Mouse (Mus musculus): ENCODE measurements at regions not wholly inside any gene's neighbourhood (a gene's known extent, or its start where the extent isn't known, plus 50 kb on each side); places are given as distances from the start of the nearest gene placed in this dataset.

GRCm38 (mm10) chr5:45318026-45318425 lies 132.0 kb downstream of the Qdpr start:
- DNase-seq (ENCODE audit: low spot score) (no peak), ATAC-seq (replicated peaks; ENCODE audit: low FRiP score, low TSS enrichment, low read depth) (no peak)
- Histone ChIP-seq H3K27ac (ENCODE audit: low read depth) (no peak overlapping the region), H3K4me2 (ENCODE audit: low read length) (no peak overlapping the region), H3K9ac (ENCODE audit: low read length) (no peak overlapping the region), H3K9me3 (ENCODE audit: control insufficient read depth, low read length) (no peaks in the 10 kb centered on the region), H3K4me3 (ENCODE audit: low read depth, low read length) (no peak overlapping the region), H3K36me3 (ENCODE audit: control insufficient read depth, insufficient read depth, low read length) (no peaks in the 10 kb centered on the region), H3K27me3 (replicated peaks; ENCODE audit: control insufficient read depth, insufficient read depth, low read length) (no peaks in the 10 kb centered on the region), H3K4me1 (replicated peaks; ENCODE audit: control insufficient read depth, insufficient read depth, low read length) (no peaks in the 10 kb centered on the region)
- 76% methylated on average over 2 of the region's 2 CpGs for WGBS

GRCm38 (mm10) chr5:45301120-45301519 lies 148.9 kb downstream of the Qdpr start:
- 73% methylated on average over 1 of the region's 1 CpGs for WGBS

DNA sequence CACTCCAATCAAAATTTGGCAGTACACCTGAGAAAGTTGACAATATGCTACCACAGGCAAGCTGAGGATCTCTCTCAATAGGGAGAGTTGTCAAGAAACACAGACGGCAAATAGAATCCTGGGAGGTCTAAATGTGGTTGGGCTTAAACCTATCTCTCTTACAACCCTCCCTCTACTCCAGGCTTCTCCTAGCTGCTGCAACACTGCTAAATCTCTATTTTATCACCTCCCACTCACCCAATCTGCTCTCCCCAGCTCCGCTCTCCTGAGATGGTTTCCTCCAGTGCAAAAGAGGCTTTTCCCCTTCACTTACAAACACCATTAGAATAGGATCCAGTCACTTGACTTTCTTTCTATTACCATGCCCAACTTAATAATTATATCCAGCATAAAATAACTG lies 151.2 kb downstream of the Qdpr start:
- no peaks in the 10 kb centered on the region for H3K27me3 ChIP-seq (replicated peaks; ENCODE audit: control insufficient read depth, insufficient read depth, low read length)
- no peak overlapping the region for H3K4me2 ChIP-seq (ENCODE audit: low read length)
- no peaks in the 10 kb centered on the region for H3K36me3 ChIP-seq (ENCODE audit: control insufficient read depth, insufficient read depth, low read length)
- ATAC-seq (replicated peaks; ENCODE audit: low FRiP score, low TSS enrichment, low read depth) (no peak), DNase-seq (ENCODE audit: low spot score) (no peak)
- no peak overlapping the region for H3K9ac ChIP-seq (ENCODE audit: low read length)
- 48% methylated on average over 2 of the region's 2 CpGs for WGBS
- no peaks in the 10 kb centered on the region for H3K9me3 ChIP-seq (ENCODE audit: control insufficient read depth, low read length)
- H3K4me3 ChIP-seq (ENCODE audit: low read depth, low read length): no peak overlapping the region
- no peak overlapping the region for H3K27ac ChIP-seq (ENCODE audit: low read depth)
- no peaks in the 10 kb centered on the region for H3K4me1 ChIP-seq (replicated peaks; ENCODE audit: control insufficient read depth, insufficient read depth, low read length)

More at GRCm38 (mm10) chr5:45301120-45301519, 148.9 kb downstream of the Qdpr start:
- Histone ChIP-seq H3K9me3 (ENCODE audit: control insufficient read depth, low read length) (no peaks in the 10 kb centered on the region), H3K4me3 (ENCODE audit: low read depth, low read length) (no peak overlapping the region), H3K27ac (ENCODE audit: low read depth) (no peak overlapping the region; the same call in 1 of the 2 replicates), H3K4me2 (ENCODE audit: low read length) (no peak overlapping the region), H3K27me3 (replicated peaks; ENCODE audit: control insufficient read depth, insufficient read depth, low read length) (no peaks in the 10 kb centered on the region), H3K9ac (ENCODE audit: low read length) (no peak overlapping the region), H3K4me1 (replicated peaks; ENCODE audit: control insufficient read depth, insufficient read depth, low read length) (no peaks in the 10 kb centered on the region), H3K36me3 (ENCODE audit: control insufficient read depth, insufficient read depth, low read length) (no peaks in the 10 kb centered on the region)
- no peak for ATAC-seq (replicated peaks; ENCODE audit: low FRiP score, low TSS enrichment, low read depth)
- DNase-seq (ENCODE audit: low spot score): no peak

DNA sequence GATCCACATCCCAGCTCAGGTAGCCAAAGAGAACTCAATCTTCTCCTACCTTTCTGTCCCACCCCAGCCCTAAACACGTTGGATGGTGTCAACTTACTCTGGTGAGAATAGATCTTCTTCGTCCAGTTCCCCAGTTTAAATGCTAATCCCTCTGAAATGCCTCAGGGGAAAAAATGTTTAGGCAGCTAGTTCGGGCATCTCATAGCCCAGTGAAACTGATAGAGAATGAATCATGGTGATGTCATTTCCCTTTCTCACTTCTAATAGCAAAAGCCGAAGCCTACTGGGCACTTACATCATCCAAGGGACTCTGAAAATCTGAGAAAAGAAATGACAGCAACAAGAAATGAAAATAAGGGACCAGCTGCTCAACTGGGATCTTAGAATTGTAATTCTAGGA lies 154.9 kb downstream of the Qdpr start:
- H3K4me2 ChIP-seq (ENCODE audit: low read length): no peak overlapping the region
- ATAC-seq (replicated peaks; ENCODE audit: low FRiP score, low TSS enrichment, low read depth) (no peak), DNase-seq (ENCODE audit: low spot score) (no peak)
- no peaks in the 10 kb centered on the region for H3K4me1 ChIP-seq (replicated peaks; ENCODE audit: control insufficient read depth, insufficient read depth, low read length)
- H3K27me3 ChIP-seq (replicated peaks; ENCODE audit: control insufficient read depth, insufficient read depth, low read length): no peaks in the 10 kb centered on the region
- 57% methylated on average over 4 of the region's 4 CpGs for WGBS
- H3K9me3 ChIP-seq (ENCODE audit: control insufficient read depth, low read length): no peaks in the 10 kb centered on the region
- no peak overlapping the region for H3K9ac ChIP-seq (ENCODE audit: low read length)
- no peak overlapping the region for H3K4me3 ChIP-seq (ENCODE audit: low read depth, low read length)
- no peaks in the 10 kb centered on the region for H3K36me3 ChIP-seq (ENCODE audit: control insufficient read depth, insufficient read depth, low read length)
- no peak overlapping the region for H3K27ac ChIP-seq (ENCODE audit: low read depth)

DNA sequence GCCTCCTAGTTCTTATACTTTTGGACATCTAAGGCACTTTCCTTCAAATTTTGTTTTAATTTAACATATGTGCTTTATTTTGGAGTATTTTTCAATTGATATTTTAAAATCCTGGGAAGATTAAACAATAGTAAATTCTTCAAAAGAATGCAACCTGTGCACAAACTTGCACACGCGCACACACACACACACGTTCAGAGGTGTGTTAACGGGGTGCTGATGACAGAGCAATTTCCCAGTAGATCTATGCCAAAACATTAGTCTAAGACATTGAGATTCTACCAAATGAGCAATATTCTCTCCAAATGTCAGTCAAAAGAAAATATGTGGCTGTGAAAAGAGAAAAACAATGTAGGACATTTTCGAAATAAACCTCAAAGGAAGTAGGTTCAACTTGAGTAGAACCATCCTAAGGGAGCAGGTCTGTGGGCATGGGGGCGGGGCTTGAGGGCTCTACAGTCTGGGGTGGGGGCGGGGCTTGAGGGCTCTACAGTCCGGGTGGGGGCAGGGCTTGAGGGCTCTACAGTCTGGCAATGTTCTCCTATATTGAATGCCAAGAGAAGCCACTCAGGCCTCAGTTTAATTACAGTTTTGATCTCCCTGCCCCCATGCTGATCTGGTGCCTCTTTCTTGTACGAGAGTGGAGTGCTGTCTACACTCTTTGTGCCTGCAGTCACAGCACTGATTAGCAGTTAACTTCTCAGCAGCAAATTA lies 157.0 kb downstream of the Qdpr start:
- H3K4me2 ChIP-seq (ENCODE audit: low read length): no peak overlapping the region
- H3K4me3 ChIP-seq (ENCODE audit: low read depth, low read length): no peak overlapping the region
- no peaks in the 10 kb centered on the region for H3K9me3 ChIP-seq (ENCODE audit: control insufficient read depth, low read length)
- H3K36me3 ChIP-seq (ENCODE audit: control insufficient read depth, insufficient read depth, low read length): no peaks in the 10 kb centered on the region
- DNase-seq (ENCODE audit: low spot score) (no peak), ATAC-seq (replicated peaks; ENCODE audit: low FRiP score, low TSS enrichment, low read depth) (no peak)
- no peak overlapping the region for H3K9ac ChIP-seq (ENCODE audit: low read length)
- H3K27ac ChIP-seq (ENCODE audit: low read depth): no peak overlapping the region
- no peaks in the 10 kb centered on the region for H3K27me3 ChIP-seq (replicated peaks; ENCODE audit: control insufficient read depth, insufficient read depth, low read length)
- H3K4me1 ChIP-seq (replicated peaks; ENCODE audit: control insufficient read depth, insufficient read depth, low read length): no peaks in the 10 kb centered on the region
- WGBS: 78% methylated on average over 9 of the region's 9 CpGs

DNA sequence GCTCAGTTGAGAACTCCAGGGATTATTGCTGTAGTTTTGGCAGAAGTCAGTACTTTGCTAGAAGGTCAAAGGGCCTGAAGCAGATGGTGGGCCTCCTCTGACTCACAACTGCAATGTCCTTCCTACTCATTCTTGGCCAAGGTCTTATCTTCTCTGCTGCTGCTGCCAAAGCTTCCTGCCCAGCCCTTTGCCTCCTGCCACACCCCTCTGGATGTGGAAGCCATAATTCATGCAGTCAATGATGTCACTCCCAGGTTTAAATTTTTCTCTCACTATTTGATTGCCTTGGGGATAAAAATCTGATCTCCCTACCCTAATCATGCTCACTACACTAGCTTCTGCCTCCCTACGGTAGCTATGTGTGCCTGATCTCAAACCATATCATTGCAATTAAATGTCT lies 157.7 kb downstream of the Qdpr start:
- H3K4me3 ChIP-seq (ENCODE audit: low read depth, low read length): no peak overlapping the region
- no peak overlapping the region for H3K4me2 ChIP-seq (ENCODE audit: low read length)
- no peaks in the 10 kb centered on the region for H3K27me3 ChIP-seq (replicated peaks; ENCODE audit: control insufficient read depth, insufficient read depth, low read length)
- ATAC-seq (replicated peaks; ENCODE audit: low FRiP score, low TSS enrichment, low read depth) (no peak), DNase-seq (ENCODE audit: low spot score) (no peak)
- no peaks in the 10 kb centered on the region for H3K4me1 ChIP-seq (replicated peaks; ENCODE audit: control insufficient read depth, insufficient read depth, low read length)
- 88% methylated on average over 1 of the region's 1 CpGs for WGBS
- H3K36me3 ChIP-seq (ENCODE audit: control insufficient read depth, insufficient read depth, low read length): no peaks in the 10 kb centered on the region
- H3K27ac ChIP-seq (ENCODE audit: low read depth): no peak overlapping the region
- H3K9ac ChIP-seq (ENCODE audit: low read length): no peak overlapping the region
- no peaks in the 10 kb centered on the region for H3K9me3 ChIP-seq (ENCODE audit: control insufficient read depth, low read length)

GRCm38 (mm10) chr5:45291752-45292151 lies 158.3 kb downstream of the Qdpr start:
- Histone ChIP-seq H3K36me3 (ENCODE audit: control insufficient read depth, insufficient read depth, low read length) (no peaks in the 10 kb centered on the region), H3K4me3 (ENCODE audit: low read depth, low read length) (no peak overlapping the region), H3K27ac (ENCODE audit: low read depth) (no peak overlapping the region), H3K4me1 (replicated peaks; ENCODE audit: control insufficient read depth, insufficient read depth, low read length) (no peaks in the 10 kb centered on the region), H3K9me3 (ENCODE audit: control insufficient read depth, low read length) (no peaks in the 10 kb centered on the region), H3K27me3 (replicated peaks; ENCODE audit: control insufficient read depth, insufficient read depth, low read length) (no peaks in the 10 kb centered on the region), H3K9ac (ENCODE audit: low read length) (no peak overlapping the region), H3K4me2 (ENCODE audit: low read length) (no peak overlapping the region)
- 100% methylated on average over 1 of the region's 1 CpGs for WGBS
- no peak for ATAC-seq (replicated peaks; ENCODE audit: low FRiP score, low TSS enrichment, low read depth)
- no peak for DNase-seq (ENCODE audit: low spot score)

- no peaks in the 10 kb centered on the region for H3K36me3 ChIP-seq (ENCODE audit: control insufficient read depth, insufficient read depth, low read length)
- H3K27ac ChIP-seq (ENCODE audit: low read depth): no peak overlapping the region
- H3K9me3 ChIP-seq (ENCODE audit: control insufficient read depth, low read length): no peaks in the 10 kb centered on the region
- WGBS: 89% methylated on average over 3 of the region's 3 CpGs
- no peaks in the 10 kb centered on the region for H3K27me3 ChIP-seq (replicated peaks; ENCODE audit: control insufficient read depth, insufficient read depth, low read length)
- DNase-seq (ENCODE audit: low spot score) (no peak), ATAC-seq (replicated peaks; ENCODE audit: low FRiP score, low TSS enrichment, low read depth) (no peak)
- H3K9ac ChIP-seq (ENCODE audit: low read length): no peak overlapping the region
- H3K4me3 ChIP-seq (ENCODE audit: low read depth, low read length): no peak overlapping the region
- H3K4me1 ChIP-seq (replicated peaks; ENCODE audit: control insufficient read depth, insufficient read depth, low read length): no peaks in the 10 kb centered on the region
- no peak overlapping the region for H3K4me2 ChIP-seq (ENCODE audit: low read length)
These were observed 158.8 kb downstream of the Qdpr start for GRCm38 (mm10) chr5:45291276-45291675.

GRCm38 (mm10) chr5:45286454-45286853 lies 163.6 kb downstream of the Qdpr start:
- Histone ChIP-seq H3K9me3 (ENCODE audit: control insufficient read depth, low read length) (no peaks in the 10 kb centered on the region), H3K4me1 (replicated peaks; ENCODE audit: control insufficient read depth, insufficient read depth, low read length) (no peaks in the 10 kb centered on the region), H3K4me2 (ENCODE audit: low read length) (no peak overlapping the region), H3K27ac (ENCODE audit: low read depth) (no peak overlapping the region), H3K27me3 (replicated peaks; ENCODE audit: control insufficient read depth, insufficient read depth, low read length) (no peaks in the 10 kb centered on the region), H3K4me3 (ENCODE audit: low read depth, low read length) (no peak overlapping the region), H3K9ac (ENCODE audit: low read length) (no peak overlapping the region), H3K36me3 (ENCODE audit: control insufficient read depth, insufficient read depth, low read length) (no peaks in the 10 kb centered on the region)
- DNase-seq (ENCODE audit: low spot score): no peak
- no peak for ATAC-seq (replicated peaks; ENCODE audit: low FRiP score, low TSS enrichment, low read depth)
- WGBS: 88% methylated on average over 8 of the region's 8 CpGs
